Mouse (Mus musculus) MEL (cell line): ENCODE measurements around the gene Asb12. TPM values are rescaled to one million over a fixed set of nuclear protein-coding genes. Genes with fewer than 3 reads are reported as not detected.

Source experiments
- polyA plus RNA-seq, 2 experiments: library from polyadenylated mRNA; stranded (reverse) in 1 of 2; unstranded in 1 of 2; fragments of >175 nt in 1 of 2; fragments of >200 nt in 1 of 2; gene quantifications; 2 replicates each; pipeline versions ENCODE4 v1.2.1 to v1.2.4; 2012; ENCODE audit warnings: low replicate concordance in 2 of 2, low read depth in 1 of 2; ENCODE audit not compliant: insufficient read length in 2 of 2, insufficient read depth in 1 of 2, missing spikeins in 1 of 2
- total RNA-seq: library from RNA; depleted of rRNA; stranded (reverse); fragments of 300-350 nt; gene quantifications from 2 replicates; pipeline ENCODE4 v1.2.3, GENCODE M21; 2012; rRNA removed

Asb12 gene
- total and polyA plus RNA-seq, 3 experiments = not detected

Other genes with a start within 250 kb of the Asb12 start
- gene Amer1, start 113.1 kb downstream of the Asb12 start, total RNA-seq = 1.3 and 1.5 TPM in 2 replicates
- gene Amer1, start 113.1 kb downstream of the Asb12 start, polyA plus RNA-seq = 10 to 100 TPM in 1 of 2 experiments, 1 to 10 TPM in 1; 4.7 to 17.0 TPM
- gene Pfn5, start 117 bp upstream of the Asb12 start, total RNA-seq = not detected in 2 replicates
- not detected for gene Pfn5, start 117 bp upstream of the Asb12 start, polyA plus RNA-seq
- gene Zc4h2, start 100.5 kb upstream of the Asb12 start, total RNA-seq = 0.08 TPM in 1 of 2 replicates, not detected in the other
- under 1 TPM in 1 of 2 experiments, not detected in 1; 0.10 TPM for gene Zc4h2, start 100.5 kb upstream of the Asb12 start, polyA plus RNA-seq
- under 0.01 TPM in 1 of 2 replicates, not detected in the other for gene Zc3h12b, start 153.7 kb upstream of the Asb12 start, total RNA-seq
- under 1 TPM in 1 of 2 experiments, not detected in 1; 0.17 TPM for gene Zc3h12b, start 153.7 kb upstream of the Asb12 start, polyA plus RNA-seq